Mouse (Mus musculus): Measurements from ENCODE around the gene Sbpl. TPM values are rescaled to one million over a fixed set of nuclear protein-coding genes. Genes with fewer than 3 reads are reported as not detected.
"Not testable (repeated sequence)": the region's sequence is repeated elsewhere in the genome, so short reads cannot be mapped to it uniquely, and the experiment has no call there.

The Sbpl gene
- polyA plus RNA-seq, 1 experiment from 2014 or later = not detected

DNA sequence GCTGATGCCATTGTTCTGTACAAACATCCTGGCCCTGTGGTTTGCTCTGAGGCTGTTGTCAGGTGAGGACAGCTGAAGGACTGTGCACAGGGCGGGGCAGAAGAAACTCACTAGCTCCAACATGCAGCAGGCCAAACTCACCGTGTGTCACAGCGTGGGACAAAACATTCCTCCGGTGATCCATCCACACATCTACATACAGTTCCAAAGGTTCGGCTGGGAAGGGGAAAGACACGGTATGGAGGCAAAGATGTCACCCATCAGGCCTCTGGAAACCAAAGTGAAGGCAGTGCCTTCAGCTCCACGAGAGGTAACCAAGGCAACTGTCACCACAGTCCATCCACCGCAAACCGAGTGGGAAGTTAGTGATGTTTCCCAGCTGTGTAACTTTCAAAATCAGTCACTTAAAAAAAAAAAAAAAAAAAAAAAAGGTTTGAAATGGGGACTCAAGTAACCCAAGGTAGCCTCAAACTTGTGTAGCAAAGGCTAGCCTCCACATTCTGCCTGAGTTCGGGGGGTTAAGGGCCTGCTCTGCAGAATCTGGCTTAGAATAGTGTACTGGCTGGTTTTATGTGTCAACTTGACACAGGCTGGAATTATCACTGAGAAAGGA is 25.3 kb upstream of the Sbpl start, which contains the start of gene Prss30:
Prss30 (minus strand) TSS at position 270 of the 613 bp plus-strand sequence.
- 87% methylated on average over 10 of the region's 10 CpGs for WGBS
- H3K36me3 ChIP-seq (replicated peaks) = no peaks in the 10 kb centered on the region
- H3K9me3 ChIP-seq = no peaks in the 10 kb centered on the region
- no peak within 1 kb of the TSS for H3K27ac ChIP-seq
- peaks cover 12% of the 10 kb centered on the region for H3K4me1 ChIP-seq
- no peak within 1 kb of the TSS for H3K4me3 ChIP-seq
- no peak for DNase-seq (ENCODE audit: extremely low spot score, low spot score)
- no peaks in the 10 kb centered on the region for H3K27me3 ChIP-seq (ENCODE audit: poor library complexity, severe bottlenecking)

DNA sequence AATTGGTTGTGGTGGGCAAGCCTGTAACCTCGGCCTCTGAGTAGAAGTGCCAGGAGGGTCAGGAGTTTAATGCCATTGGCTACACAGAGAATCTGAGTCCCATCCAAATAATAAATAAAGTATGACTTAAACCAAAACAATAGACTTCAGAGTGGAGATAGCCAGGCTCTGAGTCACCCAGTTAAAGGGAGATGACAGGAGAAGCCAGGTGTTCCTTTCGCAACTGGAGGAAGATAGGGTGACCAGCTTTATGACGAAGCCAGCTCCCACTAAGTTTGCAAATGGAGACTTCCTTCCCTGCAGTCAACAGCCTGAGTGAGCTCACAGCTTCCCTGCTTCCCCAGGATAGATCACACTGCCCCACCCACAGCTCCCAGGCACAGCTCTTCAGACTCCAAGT is 24.4 kb upstream of the Sbpl start:
- 69% methylated on average over 3 of the region's 3 CpGs for WGBS
- Histone ChIP-seq H3K9me3 (no peaks in the 10 kb centered on the region), H3K36me3 (replicated peaks) (no peaks in the 10 kb centered on the region), H3K27ac (no peak overlapping the region), H3K4me3 (no peak overlapping the region), H3K4me1 (peaks cover 12% of the 10 kb centered on the region), H3K27me3 (ENCODE audit: poor library complexity, severe bottlenecking) (no peaks in the 10 kb centered on the region)
- DNase-seq (ENCODE audit: extremely low spot score, low spot score) = no peak

DNA sequence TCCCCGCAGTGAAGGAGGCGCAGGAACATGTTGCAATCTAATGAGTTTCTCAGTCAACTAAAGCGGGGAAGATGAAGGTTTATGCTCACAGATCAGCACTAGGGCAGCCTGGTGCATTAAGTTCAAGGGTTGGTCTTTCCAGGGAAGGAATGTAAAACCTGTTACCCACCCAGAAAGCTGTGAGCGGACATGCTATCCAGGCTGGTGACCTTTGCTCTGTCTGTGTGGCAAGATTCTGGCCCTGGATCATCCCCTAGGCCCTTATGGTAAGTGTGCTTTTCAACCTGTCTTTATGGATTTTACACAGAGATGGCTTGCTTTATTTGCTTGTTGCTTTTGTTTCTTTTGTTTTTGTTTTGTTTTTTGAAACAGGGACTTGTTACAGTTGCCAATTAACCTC is 21.6 kb upstream of the Sbpl start:
- Histone ChIP-seq H3K36me3 (replicated peaks) (no peaks in the 10 kb centered on the region), H3K27me3 (ENCODE audit: poor library complexity, severe bottlenecking) (no peaks in the 10 kb centered on the region), H3K9me3 (no peaks in the 10 kb centered on the region), H3K4me1 (peaks cover 4% of the 10 kb centered on the region), H3K4me3 (no peak overlapping the region), H3K27ac (no peak overlapping the region)
- 86% methylated on average over 4 of the region's 4 CpGs for WGBS
- DNase-seq (ENCODE audit: extremely low spot score, low spot score) = no peak

DNA sequence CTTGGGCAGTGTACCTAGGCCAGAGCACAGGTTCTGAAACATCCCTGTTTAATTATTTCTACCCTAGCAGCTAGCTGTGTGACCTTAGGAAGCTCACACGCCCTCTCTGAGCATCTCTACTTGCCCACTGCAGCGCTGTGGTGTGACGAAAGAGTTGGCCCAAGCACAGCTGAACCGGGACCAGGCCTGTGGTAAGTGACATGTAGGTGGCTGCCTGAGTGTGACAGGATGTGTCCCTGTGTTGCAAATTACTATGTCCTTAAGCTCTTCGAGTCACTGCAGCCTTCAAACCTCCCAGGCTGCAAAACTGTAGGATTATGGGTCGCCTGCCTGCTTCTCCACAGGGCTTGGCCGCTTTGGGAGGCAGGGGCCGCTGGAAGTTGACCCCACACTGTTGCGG is 16.2 kb upstream of the Sbpl start:
- 85% methylated on average over 9 of the region's 9 CpGs for WGBS
- no peaks in the 10 kb centered on the region for H3K36me3 ChIP-seq (replicated peaks)
- H3K27ac ChIP-seq = no peak overlapping the region
- DNase-seq (ENCODE audit: extremely low spot score, low spot score) = no peak
- peaks cover 1% of the 10 kb centered on the region; the same call in 1 of the 2 replicates for H3K4me1 ChIP-seq
- H3K27me3 ChIP-seq (ENCODE audit: poor library complexity, severe bottlenecking) = no peaks in the 10 kb centered on the region
- no peak overlapping the region for H3K4me3 ChIP-seq
- H3K9me3 ChIP-seq = no peaks in the 10 kb centered on the region

DNA sequence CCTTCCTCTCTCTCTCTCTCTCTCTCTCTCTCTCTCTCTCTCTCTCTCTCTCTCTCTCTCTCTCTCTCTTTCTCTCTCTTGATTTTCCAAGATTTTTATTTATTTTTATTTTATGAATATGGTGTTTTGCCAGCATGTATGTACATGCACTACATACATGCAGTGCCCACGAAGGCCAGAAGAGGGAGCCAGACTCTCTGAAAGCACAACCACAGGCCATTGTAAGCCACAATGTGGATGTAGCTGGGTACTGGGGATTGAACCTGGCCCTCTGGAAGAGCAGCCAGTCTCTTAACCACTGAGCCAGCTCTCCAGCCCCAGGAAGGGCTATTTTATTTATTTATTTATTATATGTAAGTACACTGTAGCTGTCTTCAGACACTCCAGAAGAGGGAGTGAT is 14.2 kb upstream of the Sbpl start:
- peak; percentile 69 for DNase-seq (ENCODE audit: extremely low spot score, low spot score)
- Histone ChIP-seq H3K9me3 (no peaks in the 10 kb centered on the region), H3K4me3 (no peak overlapping the region), H3K27ac (no peak overlapping the region), H3K36me3 (replicated peaks) (no peaks in the 10 kb centered on the region), H3K27me3 (ENCODE audit: poor library complexity, severe bottlenecking) (no peaks in the 10 kb centered on the region), H3K4me1 (peaks cover 10% of the 10 kb centered on the region)
- WGBS = 10% methylated on average over 1 of the region's 1 CpGs

DNA sequence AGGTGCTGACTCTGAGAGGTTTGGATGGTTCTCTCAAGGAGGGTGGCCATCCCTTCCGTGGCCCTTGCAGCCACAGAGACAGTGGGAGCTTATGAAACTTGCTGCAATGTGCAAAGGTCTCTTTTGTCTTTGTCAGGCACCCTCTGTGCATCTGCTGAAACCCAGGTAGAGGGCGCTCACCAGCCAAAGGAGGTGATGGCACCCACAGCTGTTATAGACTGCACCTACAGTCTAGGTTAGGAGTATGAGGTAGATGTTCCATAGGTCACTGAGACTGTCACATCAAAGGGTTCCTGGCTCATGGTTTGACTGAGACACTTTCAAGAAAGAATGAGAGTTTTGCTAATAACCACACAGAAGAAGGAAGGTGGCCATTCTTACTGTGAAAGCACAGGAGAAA is 13.7 kb upstream of the Sbpl start:
- no peak overlapping the region for H3K27ac ChIP-seq
- H3K4me1 ChIP-seq = peaks cover 10% of the 10 kb centered on the region
- WGBS = 51% methylated on average over 2 of the region's 2 CpGs
- no peak overlapping the region for H3K4me3 ChIP-seq
- no peaks in the 10 kb centered on the region for H3K9me3 ChIP-seq
- H3K27me3 ChIP-seq (ENCODE audit: poor library complexity, severe bottlenecking) = no peaks in the 10 kb centered on the region
- DNase-seq (ENCODE audit: extremely low spot score, low spot score) = no peak
- H3K36me3 ChIP-seq (replicated peaks) = no peaks in the 10 kb centered on the region

DNA sequence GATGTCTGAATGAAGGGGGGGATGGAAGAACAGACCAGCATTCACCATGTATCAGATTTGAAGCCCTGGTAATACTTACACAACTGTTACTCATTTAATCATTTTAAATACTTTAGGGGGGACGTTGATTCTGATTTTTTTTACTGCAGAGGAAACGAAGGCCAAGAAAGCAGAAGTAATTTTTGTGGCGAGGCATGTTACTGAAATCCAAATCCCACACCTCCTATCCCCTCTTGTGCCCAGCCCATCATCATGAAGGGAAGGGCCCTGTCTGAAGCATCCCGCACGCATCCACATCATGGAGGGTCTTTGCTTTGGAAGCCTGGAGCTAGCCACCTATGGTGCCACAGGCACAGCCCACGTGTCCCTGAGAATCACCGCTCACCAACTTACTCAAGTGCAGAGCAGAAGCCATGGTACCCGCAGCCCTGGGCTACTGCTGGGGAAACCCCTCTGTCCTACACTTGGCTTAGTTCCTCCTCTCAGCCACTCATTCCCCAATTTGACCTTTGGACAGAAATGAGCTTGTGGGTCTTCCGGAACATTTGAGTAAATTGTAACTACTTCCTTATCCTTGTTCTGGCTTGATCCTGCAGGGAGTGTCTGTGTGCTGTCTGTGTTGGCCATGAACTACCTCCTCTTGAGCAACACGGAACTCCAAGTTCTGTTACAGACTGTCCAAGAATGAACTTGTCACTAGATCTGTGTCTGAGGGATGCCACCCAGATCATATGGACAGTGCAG is 11.8 kb upstream of the Sbpl start:
- no peaks in the 10 kb centered on the region for H3K27me3 ChIP-seq (ENCODE audit: poor library complexity, severe bottlenecking)
- no peak overlapping the region for H3K27ac ChIP-seq
- no peak for DNase-seq (ENCODE audit: extremely low spot score, low spot score)
- H3K4me1 ChIP-seq = peaks cover 10% of the 10 kb centered on the region
- no peaks in the 10 kb centered on the region for H3K36me3 ChIP-seq (replicated peaks)
- WGBS = 91% methylated on average over 10 of the region's 10 CpGs
- H3K9me3 ChIP-seq = no peaks in the 10 kb centered on the region
- no peak overlapping the region for H3K4me3 ChIP-seq

DNA sequence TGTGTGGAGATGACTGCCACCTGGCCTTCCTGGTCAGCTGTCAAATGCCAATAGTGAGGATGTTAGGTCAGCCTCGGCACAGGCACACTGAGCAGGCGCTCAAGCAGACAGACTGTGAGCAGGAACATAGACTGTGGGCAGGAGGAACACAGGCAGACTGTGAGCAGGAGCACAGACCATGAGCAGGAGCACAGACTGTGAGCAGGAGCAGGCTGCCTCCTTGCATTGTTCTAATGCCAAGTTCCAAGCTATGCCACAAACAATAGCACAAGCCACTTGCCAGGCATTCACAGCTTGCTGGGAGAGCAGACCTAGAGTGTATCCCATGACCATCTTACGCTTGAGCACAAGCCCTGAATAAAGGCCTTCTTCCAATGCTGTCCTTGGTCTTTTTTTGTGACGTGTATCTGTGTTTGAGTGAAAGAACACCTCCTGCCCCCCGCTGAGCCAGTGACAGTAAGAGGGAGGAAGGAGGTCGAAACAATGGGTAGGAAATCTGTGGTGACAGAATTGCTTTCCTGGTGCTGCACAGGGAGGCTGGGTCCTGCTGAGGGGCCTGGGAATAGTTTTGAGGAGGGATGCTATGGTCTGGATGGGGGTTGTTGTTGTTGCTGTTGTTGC is 10.8 kb upstream of the Sbpl start:
- H3K4me1 ChIP-seq = peaks cover 10% of the 10 kb centered on the region
- no peaks in the 10 kb centered on the region for H3K36me3 ChIP-seq (replicated peaks)
- H3K27ac ChIP-seq = no peak overlapping the region
- no peak for DNase-seq (ENCODE audit: extremely low spot score, low spot score)
- 45% methylated on average over 6 of the region's 6 CpGs for WGBS
- H3K27me3 ChIP-seq (ENCODE audit: poor library complexity, severe bottlenecking) = no peaks in the 10 kb centered on the region
- no peaks in the 10 kb centered on the region for H3K9me3 ChIP-seq
- H3K4me3 ChIP-seq = no peak overlapping the region

DNA sequence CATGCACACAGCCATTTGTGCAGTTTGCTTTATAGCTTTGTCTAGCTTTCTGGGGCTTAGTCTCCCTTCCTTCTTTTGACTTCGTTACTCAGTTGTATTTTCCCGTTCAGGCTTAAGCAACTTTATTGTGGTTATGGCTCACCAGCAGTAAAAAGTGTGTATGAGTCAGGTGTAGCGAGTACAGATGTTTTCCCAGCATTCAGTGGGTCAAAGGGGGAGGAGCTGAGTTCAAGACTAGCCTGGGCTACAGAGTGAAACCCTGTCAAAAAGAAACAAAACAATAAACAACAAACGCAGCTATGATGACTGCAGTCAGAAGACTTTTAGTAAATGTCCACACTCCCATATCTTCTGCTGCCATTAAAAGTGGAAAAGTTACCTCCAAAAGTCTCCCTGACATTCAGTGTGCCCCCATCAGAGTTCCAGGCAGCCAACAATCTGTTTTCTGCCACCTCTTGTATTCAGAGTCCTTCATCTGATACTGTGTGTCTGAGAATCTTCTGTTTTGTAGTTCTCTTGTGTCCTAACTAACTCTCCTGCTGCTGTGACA is 6.6 kb upstream of the Sbpl start:
- H3K27ac ChIP-seq = no peak overlapping the region
- WGBS = 38% methylated on average over 4 of the region's 4 CpGs
- H3K4me1 ChIP-seq = peaks cover 13% of the 10 kb centered on the region
- no peaks in the 10 kb centered on the region for H3K9me3 ChIP-seq
- H3K4me3 ChIP-seq = no peak overlapping the region
- no peaks in the 10 kb centered on the region for H3K36me3 ChIP-seq (replicated peaks)
- no peak for DNase-seq (ENCODE audit: extremely low spot score, low spot score)
- H3K27me3 ChIP-seq (ENCODE audit: poor library complexity, severe bottlenecking) = no peaks in the 10 kb centered on the region

DNA sequence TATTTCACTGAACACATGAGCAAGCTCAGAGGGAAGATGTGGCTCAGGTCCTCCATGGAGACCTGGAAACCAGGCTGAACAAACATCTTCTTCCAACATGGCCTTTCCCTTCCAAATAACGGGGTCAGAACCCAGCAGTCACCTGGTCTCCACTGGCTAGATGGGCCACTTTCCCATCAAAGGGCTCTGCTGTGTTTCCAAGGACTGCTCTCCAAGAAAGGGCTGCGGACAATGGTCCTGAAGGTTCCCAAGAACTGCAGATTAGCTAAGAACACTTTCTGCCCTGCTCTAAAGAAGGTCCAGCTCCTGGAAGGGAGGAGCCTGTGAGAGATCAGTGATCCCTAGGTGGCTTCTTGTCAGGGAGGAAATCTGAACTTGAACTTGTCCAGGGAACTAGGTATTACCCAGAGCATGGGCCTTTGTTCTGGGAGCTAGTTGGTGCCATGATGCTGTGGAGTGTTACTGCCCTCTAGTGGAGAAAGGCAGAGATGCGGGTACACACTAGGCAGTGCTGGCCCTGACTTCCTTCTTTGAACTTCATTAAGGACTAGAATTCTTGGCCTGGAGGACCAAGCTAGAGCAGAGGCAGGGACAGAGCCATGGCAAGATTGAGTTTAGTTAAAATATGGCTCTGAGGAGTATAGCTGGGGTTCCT is 5.1 kb upstream of the Sbpl start:
- peak overlapping the region; percentile 80 for H3K27ac ChIP-seq
- DNase-seq (ENCODE audit: extremely low spot score, low spot score) = peak; percentile 86
- 41% methylated on average over 3 of the region's 3 CpGs for WGBS
- no peak overlapping the region for H3K4me3 ChIP-seq
- H3K36me3 ChIP-seq (replicated peaks) = no peaks in the 10 kb centered on the region
- H3K27me3 ChIP-seq (ENCODE audit: poor library complexity, severe bottlenecking) = no peaks in the 10 kb centered on the region
- H3K9me3 ChIP-seq = no peaks in the 10 kb centered on the region
- peaks cover 3% of the 10 kb centered on the region; the same call in 1 of the 2 replicates for H3K4me1 ChIP-seq

DNA sequence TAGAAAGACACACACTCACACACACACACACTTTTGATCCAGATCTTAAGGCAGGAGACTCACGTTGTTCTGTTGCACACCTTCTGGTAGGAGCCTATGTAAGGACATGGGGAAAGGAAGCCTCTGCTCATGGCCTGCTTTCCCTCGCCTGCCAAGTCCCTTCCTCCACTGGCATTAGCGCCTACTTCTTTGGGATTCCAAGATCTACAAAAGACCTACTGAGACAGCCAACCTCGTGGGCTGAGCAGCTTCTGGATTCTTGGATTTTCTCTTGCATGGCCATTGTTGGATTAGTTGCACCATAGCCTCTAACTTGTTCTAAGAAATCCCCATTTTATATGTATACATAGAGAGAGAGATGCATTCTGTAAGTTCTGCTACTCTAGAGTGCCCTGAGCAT is 4.2 kb downstream of the Sbpl start:
- WGBS = 81% methylated on average over 4 of the region's 4 CpGs
- not testable (repeated sequence) for H3K4me3 ChIP-seq

DNA sequence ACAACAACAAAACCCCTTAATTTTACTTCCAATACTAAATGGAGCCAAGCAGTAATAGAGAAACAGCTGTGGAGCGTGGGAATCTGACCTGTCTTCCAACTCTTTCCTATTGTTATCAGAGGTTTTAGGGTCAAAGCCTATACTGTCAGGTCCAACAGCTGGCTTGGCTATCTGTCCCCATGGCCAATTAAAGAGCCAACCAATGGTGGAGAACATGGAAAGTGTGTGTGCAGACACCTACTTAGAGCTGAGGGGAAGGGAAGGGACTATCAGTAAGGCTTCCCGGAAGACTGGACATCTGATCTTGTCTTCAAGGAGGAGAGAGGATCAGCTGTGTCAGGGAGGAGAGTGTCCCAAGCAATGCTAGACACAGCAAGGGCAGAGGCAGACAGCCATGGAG is 6.0 kb downstream of the Sbpl start:
- no peaks in the 10 kb centered on the region for H3K27me3 ChIP-seq (ENCODE audit: poor library complexity, severe bottlenecking)
- no peak for DNase-seq (ENCODE audit: extremely low spot score, low spot score)
- H3K9me3 ChIP-seq = no peaks in the 10 kb centered on the region
- H3K4me3 ChIP-seq = no peak overlapping the region
- 86% methylated on average over 2 of the region's 2 CpGs for WGBS
- H3K4me1 ChIP-seq = no peaks in the 10 kb centered on the region
- H3K27ac ChIP-seq = no peak overlapping the region
- H3K36me3 ChIP-seq (replicated peaks) = no peaks in the 10 kb centered on the region

More for the DNA sequence above, 4.2 kb downstream of the Sbpl start:
- H3K9me3 ChIP-seq; H3K27me3 ChIP-seq (ENCODE audit: poor library complexity, severe bottlenecking); DNase-seq (ENCODE audit: extremely low spot score, low spot score); H3K4me1 ChIP-seq; H3K27ac ChIP-seq; H3K36me3 ChIP-seq (replicated peaks): not testable (repeated sequence)

All from forebrain, embryonic 10.5 days (tissue).